Mouse (Mus musculus): ENCODE results near the gene Atp7a. TPM values are rescaled to one million over a fixed set of nuclear protein-coding genes. Genes with fewer than 3 reads are reported as not detected.
"Not testable (repeated sequence)": the region's sequence is repeated elsewhere in the genome, so short reads cannot be mapped to it uniquely, and the experiment has no call there.

Gene Atp7a
- total RNA-seq, 2 experiments from 2014 or later = 2.8 to 3.8 TPM

- no peak for ATAC-seq (replicated peaks; ENCODE audit: low FRiP score, poor library complexity, severe bottlenecking)
These were observed 21.1 kb downstream of the Atp7a start for GRCm38 (mm10) chrX:106048191-106048590.

- not testable (repeated sequence) for ATAC-seq (replicated peaks; ENCODE audit: low FRiP score, poor library complexity, severe bottlenecking)
These were observed 50.8 kb downstream of the Atp7a start for GRCm38 (mm10) chrX:106077858-106078257.

GRCm38 (mm10) chrX:106080811-106081443, 53.9 kb downstream of the Atp7a start:
- no peak for ATAC-seq (replicated peaks; ENCODE audit: low FRiP score, poor library complexity, severe bottlenecking)

GRCm38 (mm10) chrX:106082518-106082917, 55.4 kb downstream of the Atp7a start:
- no peak for ATAC-seq (replicated peaks; ENCODE audit: low FRiP score, poor library complexity, severe bottlenecking)

- no peak for ATAC-seq (replicated peaks; ENCODE audit: low FRiP score, poor library complexity, severe bottlenecking)
These were observed 58.1 kb downstream of the Atp7a start for GRCm38 (mm10) chrX:106085132-106085531.

- ATAC-seq (replicated peaks; ENCODE audit: low FRiP score, poor library complexity, severe bottlenecking) = no peak
These were observed 58.5 kb downstream of the Atp7a start for GRCm38 (mm10) chrX:106085564-106085963.

GRCm38 (mm10) chrX:106092939-106093338, 65.9 kb downstream of the Atp7a start:
- no peak for ATAC-seq (replicated peaks; ENCODE audit: low FRiP score, poor library complexity, severe bottlenecking)

GRCm38 (mm10) chrX:106105464-106105863, 78.4 kb downstream of the Atp7a start:
- no peak for ATAC-seq (replicated peaks; ENCODE audit: low FRiP score, poor library complexity, severe bottlenecking)

GRCm38 (mm10) chrX:106113881-106114280, 86.8 kb downstream of the Atp7a start:
- no peak for ATAC-seq (replicated peaks; ENCODE audit: low FRiP score, poor library complexity, severe bottlenecking)

GRCm38 (mm10) chrX:106114674-106115073, 87.6 kb downstream of the Atp7a start:
- ATAC-seq (replicated peaks; ENCODE audit: low FRiP score, poor library complexity, severe bottlenecking) = no peak

GRCm38 (mm10) chrX:106122823-106123222, 95.7 kb downstream of the Atp7a start:
- no peak for ATAC-seq (replicated peaks; ENCODE audit: low FRiP score, poor library complexity, severe bottlenecking)

GRCm38 (mm10) chrX:106128283-106128682, 101.2 kb downstream of the Atp7a start:
- ATAC-seq (replicated peaks; ENCODE audit: low FRiP score, poor library complexity, severe bottlenecking) = no peak

GRCm38 (mm10) chrX:106129877-106130276, 102.8 kb downstream of the Atp7a start:
- ATAC-seq (replicated peaks; ENCODE audit: low FRiP score, poor library complexity, severe bottlenecking) = no peak

GRCm38 (mm10) chrX:106134916-106135315, 107.8 kb downstream of the Atp7a start:
- ATAC-seq (replicated peaks; ENCODE audit: low FRiP score, poor library complexity, severe bottlenecking) = no peak

- ATAC-seq (replicated peaks; ENCODE audit: low FRiP score, poor library complexity, severe bottlenecking) = no peak
These were observed 108.4 kb downstream of the Atp7a start for GRCm38 (mm10) chrX:106135484-106135883.

- no peak for ATAC-seq (replicated peaks; ENCODE audit: low FRiP score, poor library complexity, severe bottlenecking)
These were observed 109.0 kb downstream of the Atp7a start for GRCm38 (mm10) chrX:106135916-106136575.

- no peak for ATAC-seq (replicated peaks; ENCODE audit: low FRiP score, poor library complexity, severe bottlenecking)
These were observed 112.4 kb downstream of the Atp7a start for GRCm38 (mm10) chrX:106139309-106140070.

- no peak for ATAC-seq (replicated peaks; ENCODE audit: low FRiP score, poor library complexity, severe bottlenecking)
These were observed 115.9 kb downstream of the Atp7a start, which contains the start of gene Tlr13 for GRCm38 (mm10) chrX:106142936-106143335. Gene Tlr13, plus strand, starts transcription at chrX:106143204.

- ATAC-seq (replicated peaks; ENCODE audit: low FRiP score, poor library complexity, severe bottlenecking) = no peak
These were observed 121.1 kb downstream of the Atp7a start for GRCm38 (mm10) chrX:106148185-106148584.

GRCm38 (mm10) chrX:106149460-106149859, 122.4 kb downstream of the Atp7a start:
- no peak for ATAC-seq (replicated peaks; ENCODE audit: low FRiP score, poor library complexity, severe bottlenecking)

- no peak for ATAC-seq (replicated peaks; ENCODE audit: low FRiP score, poor library complexity, severe bottlenecking)
These were observed 127.1 kb downstream of the Atp7a start for GRCm38 (mm10) chrX:106154180-106154586.
